Mouse (Mus musculus) kidney, embryonic 14.5 days (tissue): ENCODE data around the gene Tanc1. TPM values are rescaled to one million over a fixed set of nuclear protein-coding genes. Genes with fewer than 3 reads are reported as not detected.

Experiments used
- ATAC-seq: fragments of 200-750 bp; cut with Nextera tagmentation; 2 replicates; pipeline ENCODE4 v1.8.0; 2017; ENCODE audit warnings: moderate number of reproducible peaks, mild to moderate bottlenecking, moderate TSS enrichment, moderate library complexity; ENCODE audit not compliant: low FRiP score, low TSS enrichment
- H3K27ac ChIP-seq: fragments of 300-500 bp; sonication (generic); 2 replicates; pipeline ENCODE4 v1.5.1; 2014; ENCODE audit warnings: low read depth, mild to moderate bottlenecking, low read length, moderate library complexity, mixed read lengths
- H3K27me3 ChIP-seq: fragments of 300-500 bp; sonication (generic); 2 replicates; pipeline ENCODE4 v1.6.1; 2014; ENCODE audit warnings: mild to moderate bottlenecking, low read length; ENCODE audit not compliant: control insufficient read depth, insufficient read depth
- H3K36me3 ChIP-seq: fragments of 300-500 bp; sonication (generic); 2 replicates; pipeline ENCODE4 v1.6.1; 2014; ENCODE audit warnings: low read length, mixed read lengths; ENCODE audit not compliant: control insufficient read depth, insufficient read depth
- H3K4me1 ChIP-seq: fragments of 300-500 bp; sonication (generic); 2 replicates; pipeline ENCODE4 v1.6.1; 2014; ENCODE audit warnings: low read length, mixed read lengths; ENCODE audit not compliant: control insufficient read depth, insufficient read depth
- H3K4me2 ChIP-seq: fragments of 300-500 bp; sonication (generic); replicated peaks from 2 replicates; pipeline ENCODE4 v1.6.1; 2014; ENCODE audit warnings: low read depth, mild to moderate bottlenecking, low read length
- H3K4me3 ChIP-seq: fragments of 300-500 bp; sonication (generic); 2 replicates; pipeline ENCODE4 v1.5.1; 2014; ENCODE audit warnings: mild to moderate bottlenecking, low read length
- H3K9ac ChIP-seq: fragments of 300-500 bp; sonication (generic); 2 replicates; pipeline ENCODE4 v1.6.1; 2014; ENCODE audit warnings: low read depth, mild to moderate bottlenecking, low read length, moderate library complexity
- H3K9me3 ChIP-seq: fragments of 300-500 bp; sonication (generic); 2 replicates; pipeline ENCODE4 v1.6.1; 2016; ENCODE audit warnings: low read length; ENCODE audit not compliant: control insufficient read depth
- WGBS: fragments of 180-500 bp; shearing (Covaris S2); extraction: QIAGEN DNeasy Blood & Tissue Kit; methylation state at CpG from one replicate; pipeline ENCODE4 v1.1.7; 2014; 5-methylcytosine and 5-hydroxymethylcytosine counted together
- polyA plus RNA-seq: library from polyadenylated mRNA; unstranded; fragments of >200 nt; fragmentation: Nextera tagmentation; extraction: Ambion mirVana; gene quantifications from 2 replicates; pipeline ENCODE4 v1.2.1, GENCODE M21; 2014

Gene Tanc1
- polyA plus RNA-seq, 1 experiment from 2014 or later, result 43.8 TPM

GRCm38 (mm10) chr2:59588096-59588405, 23.8 kb upstream of the Tanc1 start:
- Histone ChIP-seq H3K9me3 (no peaks in the 10 kb centered on the region), H3K9ac (no peak overlapping the region), H3K27me3 (no peaks in the 10 kb centered on the region), H3K4me1 (0 out of 2 replicates have a peak, but pooled peaks cover under 1% of the 10 kb centered on the region), H3K36me3 (no peaks in the 10 kb centered on the region), H3K4me2 (no peak overlapping the region), H3K4me3 (no peak overlapping the region), H3K27ac (no peak overlapping the region)
- no peak for ATAC-seq
- 88% methylated on average over 3 of the region's 3 CpGs for WGBS

GRCm38 (mm10) chr2:59593341-59593902, 18.4 kb upstream of the Tanc1 start:
- no peak overlapping the region for H3K4me2 ChIP-seq
- no peaks in the 10 kb centered on the region for H3K36me3 ChIP-seq
- peaks cover 5% of the 10 kb centered on the region; the same call in 1 of the 2 replicates for H3K4me1 ChIP-seq
- ATAC-seq, result peak; percentile 55; the same call in 1 of the 2 replicates
- WGBS, result 22% methylated on average over 7 of the region's 7 CpGs
- peak overlapping the region; percentile 26; the same call in 1 of the 2 replicates for H3K27ac ChIP-seq
- H3K9ac ChIP-seq, result no peak overlapping the region
- no peak overlapping the region for H3K4me3 ChIP-seq
- H3K27me3 ChIP-seq, result no peaks in the 10 kb centered on the region
- H3K9me3 ChIP-seq, result no peaks in the 10 kb centered on the region

- H3K9ac ChIP-seq, result no peak overlapping the region
These were observed 17.7 kb upstream of the Tanc1 start for GRCm38 (mm10) chr2:59594095-59594494.

GRCm38 (mm10) chr2:59596545-59596944, 15.3 kb upstream of the Tanc1 start:
- Histone ChIP-seq H3K27ac (no peak overlapping the region), H3K4me1 (peaks cover 26% of the 10 kb centered on the region), H3K9ac (no peak overlapping the region), H3K27me3 (no peaks in the 10 kb centered on the region), H3K36me3 (no peaks in the 10 kb centered on the region), H3K9me3 (no peaks in the 10 kb centered on the region), H3K4me2 (no peak overlapping the region), H3K4me3 (no peak overlapping the region)
- 74% methylated on average over 8 of the region's 8 CpGs for WGBS
- ATAC-seq, result no peak

More at GRCm38 (mm10) chr2:59594095-59594494, 17.7 kb upstream of the Tanc1 start:
- Histone ChIP-seq H3K9me3 (no peaks in the 10 kb centered on the region), H3K27me3 (no peaks in the 10 kb centered on the region), H3K4me2 (no peak overlapping the region), H3K4me3 (no peak overlapping the region), H3K36me3 (no peaks in the 10 kb centered on the region), H3K4me1 (peaks cover 11% of the 10 kb centered on the region), H3K27ac (no peak overlapping the region)
- no peak for ATAC-seq
- WGBS, result 53% methylated on average over 6 of the region's 6 CpGs

GRCm38 (mm10) chr2:59598286-59598685, 13.6 kb upstream of the Tanc1 start:
- peak overlapping the region; percentile 77; the same call in 1 of the 2 replicates for H3K27ac ChIP-seq
- H3K9ac ChIP-seq, result 0 out of 2 replicates have a peak overlapping the region, but pooled peaks have one; percentile 1
- no peak for ATAC-seq
- H3K36me3 ChIP-seq, result no peaks in the 10 kb centered on the region
- no peaks in the 10 kb centered on the region for H3K27me3 ChIP-seq
- H3K4me1 ChIP-seq, result peaks cover 23% of the 10 kb centered on the region
- no peak overlapping the region for H3K4me3 ChIP-seq
- no peaks in the 10 kb centered on the region for H3K9me3 ChIP-seq
- 78% methylated on average over 6 of the region's 6 CpGs for WGBS
- no peak overlapping the region for H3K4me2 ChIP-seq

- H3K4me1 ChIP-seq, result peaks cover 21% of the 10 kb centered on the region
These were observed 12.9 kb upstream of the Tanc1 start for GRCm38 (mm10) chr2:59598894-59599293.

GRCm38 (mm10) chr2:59599338-59600111, 12.3 kb upstream of the Tanc1 start:
- Histone ChIP-seq H3K27me3 (no peaks in the 10 kb centered on the region), H3K27ac (peak overlapping the region; percentile 77), H3K4me1 (peaks cover 21% of the 10 kb centered on the region), H3K4me2 (peak overlapping the region; percentile 26), H3K9me3 (no peaks in the 10 kb centered on the region), H3K9ac (no peak overlapping the region; the same call in 1 of the 2 replicates), H3K4me3 (no peak overlapping the region), H3K36me3 (no peaks in the 10 kb centered on the region)
- under 1% methylated on average over 7 of the region's 7 CpGs for WGBS
- peak; percentile 82 for ATAC-seq

More at GRCm38 (mm10) chr2:59598894-59599293, 12.9 kb upstream of the Tanc1 start:
- H3K4me2 ChIP-seq, result no peak overlapping the region
- H3K4me3 ChIP-seq, result no peak overlapping the region
- H3K27ac ChIP-seq, result peak overlapping the region; percentile 77
- H3K36me3 ChIP-seq, result no peaks in the 10 kb centered on the region
- no peaks in the 10 kb centered on the region for H3K9me3 ChIP-seq
- H3K9ac ChIP-seq, result peak overlapping the region; percentile 1; the same call in 1 of the 2 replicates
- 12% methylated on average over 4 of the region's 4 CpGs for WGBS
- H3K27me3 ChIP-seq, result no peaks in the 10 kb centered on the region
- ATAC-seq, result no peak

DNA sequence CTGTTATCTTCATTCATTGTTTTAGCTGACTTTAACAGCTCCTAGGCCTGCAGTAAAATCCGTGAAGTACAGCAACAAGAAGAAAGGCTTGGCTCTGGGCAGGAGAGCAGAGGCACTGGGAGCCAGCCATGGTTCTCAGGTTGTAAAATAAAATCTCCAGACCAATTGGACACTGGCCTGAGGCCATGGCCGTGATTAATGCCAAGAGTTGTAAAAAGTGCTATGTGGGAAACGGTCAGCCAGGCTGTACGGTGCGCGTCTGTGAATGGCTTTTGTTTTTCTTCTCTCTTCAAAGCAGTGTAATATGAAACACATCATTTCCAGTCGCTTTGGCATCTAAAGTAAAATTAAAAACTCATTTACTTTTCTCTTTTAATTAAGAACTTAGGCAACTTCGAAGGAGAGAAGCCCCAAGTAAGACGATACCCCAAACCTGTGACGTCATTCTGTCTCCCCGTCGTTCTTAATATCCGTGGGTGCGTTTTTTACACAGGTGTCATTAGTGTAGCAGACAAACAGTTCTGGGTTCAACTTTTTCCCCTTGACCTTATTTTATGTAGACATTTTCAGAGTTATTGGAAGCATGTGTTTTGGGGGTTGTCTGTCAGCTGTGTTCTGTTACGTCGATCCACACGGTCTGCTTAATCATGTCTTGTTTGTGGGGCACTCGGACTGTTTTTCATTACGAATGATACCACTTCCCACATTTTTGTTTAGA, 11.6 kb upstream of the Tanc1 start:
- Histone ChIP-seq H3K9me3 (no peaks in the 10 kb centered on the region), H3K9ac (no peak overlapping the region), H3K36me3 (no peaks in the 10 kb centered on the region), H3K27ac (peak overlapping the region; percentile 77; the same call in 1 of the 2 replicates), H3K4me1 (peaks cover 21% of the 10 kb centered on the region), H3K4me3 (no peak overlapping the region), H3K27me3 (no peaks in the 10 kb centered on the region), H3K4me2 (peak overlapping the region; percentile 26)
- WGBS, result 14% methylated on average over 19 of the region's 19 CpGs
- ATAC-seq, result peak; percentile 82
